Mouse (Mus musculus) heart, embryonic 13.5 days (tissue): ENCODE data around the gene Pcdh8. TPM values are rescaled to one million over a fixed set of nuclear protein-coding genes. Genes with fewer than 3 reads are reported as not detected.

Experiments
- ATAC-seq: fragments of 200-750 bp; cut with Nextera tagmentation; 2 replicates; pipeline ENCODE4 v1.8.0; 2017; ENCODE audit warnings: moderate TSS enrichment; ENCODE audit not compliant: insufficient number of reproducible peaks, low FRiP score, low TSS enrichment; ENCODE audit errors: extremely low read depth
- H3K27ac ChIP-seq: fragments of 300-500 bp; sonication (generic); replicated peaks from 2 replicates; pipeline ENCODE4 v1.5.1; 2015; ENCODE audit warnings: moderate library complexity, mild to moderate bottlenecking, inconsistent platforms
- H3K27me3 ChIP-seq: fragments of 300-500 bp; sonication (generic); replicated peaks from 2 replicates; pipeline ENCODE4 v1.6.1; 2015; ENCODE audit warnings: mild to moderate bottlenecking, inconsistent platforms
- H3K36me3 ChIP-seq: fragments of 300-500 bp; sonication (generic); 2 replicates; pipeline ENCODE4 v1.6.1; 2015; ENCODE audit warnings: mild to moderate bottlenecking, inconsistent platforms
- H3K4me1 ChIP-seq: fragments of 300-500 bp; sonication (generic); 2 replicates; pipeline ENCODE4 v1.6.1; 2015; ENCODE audit warnings: inconsistent platforms
- H3K4me2 ChIP-seq: fragments of 300-500 bp; sonication (generic); 2 replicates; pipeline ENCODE4 v1.6.1; 2015; ENCODE audit warnings: inconsistent platforms, mild to moderate bottlenecking, moderate library complexity
- H3K4me3 ChIP-seq: fragments of 300-500 bp; sonication (generic); 2 replicates; pipeline ENCODE4 v1.5.1; 2015; ENCODE audit warnings: moderate library complexity, mild to moderate bottlenecking, inconsistent platforms
- H3K9ac ChIP-seq: fragments of 300-500 bp; sonication (generic); 2 replicates; pipeline ENCODE4 v1.6.1; 2015; ENCODE audit warnings: inconsistent platforms, mild to moderate bottlenecking, moderate library complexity
- H3K9me3 ChIP-seq: fragments of 300-500 bp; sonication (generic); 2 replicates; pipeline ENCODE4 v1.6.1; 2016; ENCODE audit warnings: inconsistent platforms
- WGBS: fragments of 180-500 bp; shearing (Covaris S2); methylation state at CpG from one replicate; pipeline ENCODE4 v1.1.7; 2015; ENCODE audit warnings: mixed read lengths; 5-methylcytosine and 5-hydroxymethylcytosine counted together
- polyA plus RNA-seq: library from polyadenylated mRNA; unstranded; fragments of >200 nt; fragmentation: Nextera tagmentation; extraction: Ambion mirVana; gene quantifications from 2 replicates; pipeline ENCODE4 v1.2.1, GENCODE M21; 2015

Pcdh8 gene
- polyA plus RNA-seq, 1 experiment from 2014 or later, result 0.07 TPM

GRCm38 (mm10) chr14:79753733-79754132 lies 17.4 kb downstream of the Pcdh8 start:
- Histone ChIP-seq H3K36me3 (no peaks in the 10 kb centered on the region), H3K9me3 (no peaks in the 10 kb centered on the region), H3K27ac (no peak overlapping the region), H3K27me3 (0 out of 2 replicates have a peak, but pooled peaks cover 3% of the 10 kb centered on the region), H3K4me1 (no peaks in the 10 kb centered on the region), H3K9ac (no peak overlapping the region), H3K4me3 (no peak overlapping the region), H3K4me2 (no peak overlapping the region)
- ATAC-seq, result no peak
- 81% methylated on average over 7 of the region's 7 CpGs for WGBS

GRCm38 (mm10) chr14:79740515-79740914 lies 30.6 kb downstream of the Pcdh8 start:
- Histone ChIP-seq H3K4me1 (peaks cover 6% of the 10 kb centered on the region), H3K4me2 (no peak overlapping the region), H3K27me3 (no peaks in the 10 kb centered on the region), H3K36me3 (no peaks in the 10 kb centered on the region), H3K4me3 (no peak overlapping the region), H3K27ac (no peak overlapping the region), H3K9ac (no peak overlapping the region), H3K9me3 (no peaks in the 10 kb centered on the region)
- no peak for ATAC-seq
- WGBS, result 71% methylated on average over 3 of the region's 3 CpGs

GRCm38 (mm10) chr14:79738441-79738840 lies 32.7 kb downstream of the Pcdh8 start:
- WGBS, result 79% methylated on average over 9 of the region's 9 CpGs
- no peak overlapping the region for H3K4me3 ChIP-seq
- H3K27me3 ChIP-seq, result no peaks in the 10 kb centered on the region
- no peak overlapping the region for H3K4me2 ChIP-seq
- H3K9me3 ChIP-seq, result no peaks in the 10 kb centered on the region
- ATAC-seq, result no peak
- no peaks in the 10 kb centered on the region for H3K36me3 ChIP-seq
- no peak overlapping the region for H3K27ac ChIP-seq
- H3K4me1 ChIP-seq, result peaks cover 6% of the 10 kb centered on the region
- H3K9ac ChIP-seq, result no peak overlapping the region

GRCm38 (mm10) chr14:79737642-79738379 lies 33.3 kb downstream of the Pcdh8 start:
- no peak overlapping the region for H3K9ac ChIP-seq
- peaks cover 6% of the 10 kb centered on the region for H3K4me1 ChIP-seq
- H3K4me2 ChIP-seq, result no peak overlapping the region
- no peak overlapping the region for H3K4me3 ChIP-seq
- H3K9me3 ChIP-seq, result no peaks in the 10 kb centered on the region
- no peak overlapping the region for H3K27ac ChIP-seq
- H3K36me3 ChIP-seq, result no peaks in the 10 kb centered on the region
- no peaks in the 10 kb centered on the region for H3K27me3 ChIP-seq
- 66% methylated on average over 9 of the region's 9 CpGs for WGBS
- ATAC-seq, result peak; percentile 42; the same call in 1 of the 2 replicates

- Histone ChIP-seq H3K4me2 (no peak overlapping the region), H3K9ac (no peak overlapping the region), H3K27ac (no peak overlapping the region), H3K4me1 (peaks cover 6% of the 10 kb centered on the region), H3K36me3 (no peaks in the 10 kb centered on the region), H3K9me3 (no peaks in the 10 kb centered on the region), H3K4me3 (no peak overlapping the region), H3K27me3 (no peaks in the 10 kb centered on the region)
- 49% methylated on average over 6 of the region's 6 CpGs for WGBS
- ATAC-seq, result no peak
Observed at GRCm38 (mm10) chr14:79736781-79737180, 34.3 kb downstream of the Pcdh8 start.

GRCm38 (mm10) chr14:79733501-79733900 lies 37.6 kb downstream of the Pcdh8 start:
- Histone ChIP-seq H3K4me3 (no peak overlapping the region), H3K4me2 (no peak overlapping the region), H3K9ac (no peak overlapping the region), H3K27ac (no peak overlapping the region), H3K27me3 (no peaks in the 10 kb centered on the region), H3K36me3 (no peaks in the 10 kb centered on the region), H3K9me3 (no peaks in the 10 kb centered on the region), H3K4me1 (peaks cover 6% of the 10 kb centered on the region)
- no peak for ATAC-seq
- WGBS, result 59% methylated on average over 6 of the region's 6 CpGs

GRCm38 (mm10) chr14:79728811-79729210 lies 42.3 kb downstream of the Pcdh8 start:
- Histone ChIP-seq H3K27ac (no peak overlapping the region), H3K36me3 (no peaks in the 10 kb centered on the region), H3K9me3 (no peaks in the 10 kb centered on the region), H3K4me3 (no peak overlapping the region), H3K27me3 (no peaks in the 10 kb centered on the region), H3K4me2 (no peak overlapping the region), H3K4me1 (0 out of 2 replicates have a peak, but pooled peaks cover 3% of the 10 kb centered on the region), H3K9ac (no peak overlapping the region)
- no peak for ATAC-seq
- 40% methylated on average over 6 of the region's 6 CpGs for WGBS

- WGBS, result 72% methylated on average over 18 of the region's 18 CpGs
- no peak overlapping the region for H3K27ac ChIP-seq
Observed at GRCm38 (mm10) chr14:79724002-79724681, 47.0 kb downstream of the Pcdh8 start.

GRCm38 (mm10) chr14:79722228-79722627 lies 48.9 kb downstream of the Pcdh8 start:
- H3K4me1 ChIP-seq, result 0 out of 2 replicates have a peak, but pooled peaks cover 3% of the 10 kb centered on the region
- no peak overlapping the region for H3K4me2 ChIP-seq
- no peaks in the 10 kb centered on the region for H3K36me3 ChIP-seq
- no peak overlapping the region for H3K9ac ChIP-seq
- no peaks in the 10 kb centered on the region for H3K9me3 ChIP-seq
- no peak overlapping the region for H3K4me3 ChIP-seq
- H3K27me3 ChIP-seq, result no peaks in the 10 kb centered on the region
- 74% methylated on average over 7 of the region's 7 CpGs for WGBS
- ATAC-seq, result no peak
- H3K27ac ChIP-seq, result no peak overlapping the region

More at GRCm38 (mm10) chr14:79724002-79724681, 47.0 kb downstream of the Pcdh8 start:
- ATAC-seq, result no peak
- Histone ChIP-seq H3K4me1 (0 out of 2 replicates have a peak, but pooled peaks cover 3% of the 10 kb centered on the region), H3K4me3 (no peak overlapping the region), H3K9ac (no peak overlapping the region), H3K27me3 (no peaks in the 10 kb centered on the region), H3K4me2 (no peak overlapping the region), H3K9me3 (no peaks in the 10 kb centered on the region), H3K36me3 (no peaks in the 10 kb centered on the region)
